Mouse (Mus musculus): ENCODE measurements around the gene Pfdn2.

Gene Pfdn2

GRCm38 (mm10) chr1:171356814-171357213, 11.3 kb downstream of the Pfdn2 start:
- no peak for DNase-seq

- DNase-seq, result no peak
Measured at GRCm38 (mm10) chr1:171358421-171358820, 13.0 kb downstream of the Pfdn2 start.

- DNase-seq, result no peak
Measured at GRCm38 (mm10) chr1:171360253-171360652, 14.8 kb downstream of the Pfdn2 start.

DNA sequence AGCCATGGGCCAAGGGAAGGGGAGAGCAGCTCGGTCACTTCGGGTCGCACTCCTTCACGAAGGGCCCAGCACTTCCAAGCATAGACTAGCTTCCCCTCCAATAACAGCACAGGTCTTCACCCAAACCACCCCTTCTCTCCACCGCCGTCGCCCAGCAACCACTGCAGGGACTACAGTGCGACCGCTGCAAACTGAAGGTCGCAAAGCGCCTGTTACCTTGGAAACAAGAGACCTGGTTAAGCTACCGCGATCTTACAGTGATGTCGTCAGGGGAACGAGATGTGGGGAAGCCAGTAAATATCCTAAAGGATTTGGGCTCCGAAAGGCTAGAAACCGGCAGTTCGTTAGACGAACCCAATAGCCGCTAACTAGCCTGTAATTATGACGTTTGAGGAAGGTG, 15.2 kb downstream of the Pfdn2 start, which contains the start of gene Klhdc9:
Klhdc9 (minus strand) TSS at position 143 of the 400 bp plus-strand sequence.
- DNase-seq, result peak; percentile 94

- peak; percentile 12 for DNase-seq
Measured at GRCm38 (mm10) chr1:171361106-171362103, 15.9 kb downstream of the Pfdn2 start.

DNA sequence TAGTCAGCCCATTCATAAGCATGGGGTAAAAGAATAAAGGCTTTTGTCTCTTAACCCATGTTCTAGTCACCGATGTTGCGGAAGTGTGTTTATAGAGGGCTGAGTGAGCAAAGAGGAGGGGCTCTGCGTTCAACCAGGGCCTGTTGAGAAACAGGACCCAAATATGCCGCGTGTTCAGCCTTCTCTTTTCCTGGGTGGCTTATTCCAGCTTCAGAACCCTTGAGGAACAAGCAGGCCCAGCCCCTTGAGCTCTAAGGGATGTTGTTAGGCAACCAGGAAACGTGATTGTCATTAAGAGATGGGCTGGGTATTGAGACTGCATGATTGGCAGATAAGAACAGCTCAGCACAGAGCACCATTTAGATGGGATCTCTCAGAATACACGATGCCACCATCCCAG, 20.5 kb downstream of the Pfdn2 start:
- no peak for DNase-seq

- peak; percentile 44 for DNase-seq
Measured at GRCm38 (mm10) chr1:171369845-171370556, 24.5 kb downstream of the Pfdn2 start, which contains the start of gene Nectin4. Gene Nectin4 (plus strand): TSS chr1:171370099.

DNA sequence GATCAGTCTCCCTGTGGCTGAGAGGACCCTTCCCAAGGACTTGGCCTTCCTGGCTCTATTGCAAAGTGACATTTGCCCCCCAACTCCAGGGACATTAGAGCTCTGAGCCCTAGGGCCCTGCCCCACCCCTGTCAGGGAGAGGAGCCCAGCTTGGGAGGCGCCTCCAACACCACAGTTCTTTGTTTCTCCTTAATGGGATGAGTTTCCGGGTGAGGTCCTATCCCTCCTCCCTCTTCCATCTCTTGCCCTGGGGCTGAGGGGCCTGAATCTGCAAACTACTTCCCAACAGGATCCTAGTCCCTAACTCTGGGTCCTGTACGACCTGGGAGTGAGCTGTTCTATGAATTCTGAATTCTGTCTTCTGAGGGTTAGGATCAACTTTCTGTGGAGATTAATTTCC, 27.4 kb downstream of the Pfdn2 start:
- no peak for DNase-seq

DNA sequence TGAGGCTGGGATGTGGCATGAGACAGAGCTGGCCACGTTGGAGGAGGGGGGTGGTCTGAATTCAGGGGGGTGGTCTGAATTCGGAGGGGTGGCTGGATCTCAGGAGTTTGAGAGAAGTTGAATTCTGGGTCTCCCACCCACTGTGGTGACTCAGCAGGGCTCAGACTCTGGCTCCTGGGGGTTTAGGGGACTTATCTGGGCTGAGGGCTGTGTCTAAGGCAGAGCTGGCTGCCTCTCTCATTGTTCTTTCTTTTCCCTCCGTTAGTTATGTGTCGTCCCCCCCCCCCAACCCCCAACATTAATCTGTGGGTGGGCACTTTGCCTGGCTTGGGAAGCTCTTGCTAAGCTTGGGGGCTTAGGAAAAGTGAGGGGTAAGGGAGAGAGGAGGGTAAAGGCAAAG, 28.5 kb downstream of the Pfdn2 start:
- DNase-seq, result no peak

- no peak for DNase-seq
Measured at GRCm38 (mm10) chr1:171375646-171376097, 30.2 kb downstream of the Pfdn2 start.

DNA sequence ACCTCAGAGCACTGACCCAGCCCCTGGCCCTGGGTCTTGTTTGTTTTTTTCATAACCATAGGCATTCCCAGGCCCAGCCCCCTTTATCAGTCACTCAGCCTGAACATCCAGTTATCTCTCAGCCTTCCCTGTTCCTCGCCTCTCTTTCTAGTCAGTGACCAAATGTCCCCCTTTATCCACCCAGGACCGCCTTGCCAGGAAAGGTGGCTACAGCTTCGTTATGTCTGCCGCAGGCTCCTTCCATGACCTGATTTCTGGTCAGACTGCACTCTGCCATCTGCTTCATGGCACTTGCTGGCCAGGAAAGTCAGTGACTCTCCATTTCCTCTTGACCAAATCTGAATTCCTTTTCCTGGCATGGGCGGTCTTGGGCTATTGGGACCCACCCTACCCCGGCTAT, 32.8 kb downstream of the Pfdn2 start:
- no peak for DNase-seq

DNA sequence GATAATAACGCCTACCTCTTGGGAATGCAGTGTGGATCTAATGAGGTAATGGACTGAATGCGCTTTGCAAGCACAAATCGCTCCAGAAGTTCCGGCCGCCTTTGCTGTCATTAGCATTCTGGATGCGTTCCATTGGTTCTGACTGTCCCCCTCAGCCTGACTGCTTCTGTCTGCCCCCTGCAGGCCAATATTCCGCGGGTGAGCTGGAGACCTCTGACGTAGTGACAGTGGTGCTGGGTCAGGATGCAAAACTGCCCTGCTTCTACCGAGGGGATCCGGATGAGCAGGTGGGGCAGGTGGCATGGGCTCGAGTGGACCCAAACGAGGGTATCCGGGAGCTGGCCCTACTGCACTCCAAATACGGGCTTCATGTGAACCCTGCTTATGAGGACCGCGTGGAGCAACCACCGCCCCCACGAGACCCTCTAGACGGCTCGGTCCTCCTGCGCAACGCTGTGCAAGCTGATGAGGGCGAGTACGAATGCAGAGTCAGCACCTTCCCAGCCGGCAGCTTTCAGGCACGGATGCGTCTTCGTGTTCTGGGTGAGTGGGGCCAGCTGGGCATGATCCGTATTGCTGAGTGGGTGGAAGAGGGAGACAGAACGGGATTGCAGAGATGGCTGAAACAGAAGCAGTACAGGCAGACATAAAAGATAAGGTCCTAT, 34.6 kb downstream of the Pfdn2 start:
- peak; percentile 66 for DNase-seq

DNA sequence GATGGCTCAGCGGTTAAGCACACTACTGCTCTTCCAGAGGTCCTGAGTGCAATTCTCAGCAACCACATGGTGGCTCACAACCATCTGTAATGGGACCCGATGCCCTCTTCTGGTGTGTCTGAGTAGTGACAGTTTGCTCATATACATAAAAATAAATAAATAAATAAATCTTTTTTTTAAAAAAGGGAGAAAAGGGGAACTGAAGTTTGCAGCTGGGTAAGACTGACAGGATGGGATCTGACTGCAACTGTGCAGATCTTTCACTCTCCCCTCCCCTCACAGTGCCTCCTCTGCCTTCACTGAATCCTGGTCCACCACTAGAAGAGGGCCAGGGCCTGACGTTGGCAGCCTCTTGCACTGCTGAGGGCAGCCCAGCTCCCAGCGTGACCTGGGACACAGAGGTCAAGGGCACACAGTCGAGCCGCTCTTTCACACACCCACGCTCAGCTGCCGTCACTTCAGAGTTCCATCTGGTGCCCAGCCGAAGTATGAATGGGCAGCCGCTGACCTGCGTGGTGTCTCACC, 36.7 kb downstream of the Pfdn2 start:
- no peak for DNase-seq

- no peak for DNase-seq
Measured at GRCm38 (mm10) chr1:171384361-171384760, 38.9 kb downstream of the Pfdn2 start.

DNA sequence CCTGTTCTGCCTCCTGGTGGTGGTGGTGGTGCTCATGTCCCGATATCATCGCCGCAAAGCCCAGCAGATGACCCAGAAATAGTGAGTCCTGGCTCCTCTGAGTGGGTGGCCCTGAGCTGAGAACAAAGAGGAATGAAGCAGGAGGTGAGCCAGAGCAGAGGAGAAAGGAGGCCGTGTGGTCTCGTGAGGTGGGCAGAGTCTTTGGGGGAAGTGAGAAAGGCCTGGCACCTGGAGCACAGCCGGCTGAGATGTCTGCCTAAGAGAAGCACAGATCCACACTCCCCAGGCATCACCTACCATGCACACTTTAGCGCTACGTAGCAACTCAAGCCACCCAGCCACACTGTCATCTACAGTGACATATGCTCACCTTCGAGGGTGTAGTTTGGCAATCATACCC, 39.7 kb downstream of the Pfdn2 start:
- DNase-seq, result no peak

DNA sequence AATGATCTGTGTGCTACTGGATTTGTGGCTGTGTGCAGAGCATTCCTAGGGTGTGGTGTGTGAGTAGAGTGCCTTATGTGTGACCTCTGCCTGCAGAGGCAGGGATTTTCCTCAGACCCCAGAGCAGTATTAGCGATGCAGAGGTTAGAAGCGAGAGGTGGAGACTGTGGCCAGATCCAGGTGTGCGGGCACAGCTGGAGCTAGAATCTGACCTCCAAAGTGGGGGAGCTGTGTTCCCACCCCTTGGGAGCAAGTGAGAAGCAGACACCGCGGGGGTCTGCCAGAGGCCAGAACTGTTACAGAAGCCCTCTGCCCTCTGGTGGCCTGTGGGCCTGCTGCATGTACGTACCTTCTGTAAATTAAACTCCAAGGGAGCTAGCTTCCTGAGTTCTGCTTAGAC, 41.6 kb downstream of the Pfdn2 start:
- no peak for DNase-seq

GRCm38 (mm10) chr1:171388376-171389102, 43.1 kb downstream of the Pfdn2 start, which contains the start of gene Arhgap30:
Gene Arhgap30 (plus strand): TSS chr1:171388954.
- DNase-seq, result peak; percentile 35

DNA sequence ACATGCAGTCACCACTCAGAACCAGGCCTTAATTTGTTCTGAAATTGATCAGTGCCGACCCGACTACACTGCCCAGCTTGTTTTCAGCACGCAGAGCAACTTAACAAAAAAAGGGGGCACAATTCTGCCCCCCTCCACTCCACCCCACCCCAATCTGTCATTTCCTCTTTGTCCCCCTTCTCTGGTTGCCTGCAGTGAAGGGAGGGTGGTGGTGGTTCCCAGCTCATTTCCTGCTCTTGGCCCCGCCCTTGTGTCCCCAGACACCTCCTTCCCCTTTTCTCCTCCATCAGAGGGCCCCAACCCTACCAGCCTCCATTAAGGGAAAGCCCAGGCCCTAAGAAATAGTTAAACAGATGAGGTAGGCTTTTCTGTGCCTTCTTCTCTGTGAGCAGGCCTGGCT, 44.6 kb downstream of the Pfdn2 start:
- no peak for DNase-seq

- no peak for DNase-seq
Measured at GRCm38 (mm10) chr1:171401821-171402220, 56.4 kb downstream of the Pfdn2 start.

- DNase-seq, result no peak
Measured at GRCm38 (mm10) chr1:171402991-171403390, 57.5 kb downstream of the Pfdn2 start.

DNA sequence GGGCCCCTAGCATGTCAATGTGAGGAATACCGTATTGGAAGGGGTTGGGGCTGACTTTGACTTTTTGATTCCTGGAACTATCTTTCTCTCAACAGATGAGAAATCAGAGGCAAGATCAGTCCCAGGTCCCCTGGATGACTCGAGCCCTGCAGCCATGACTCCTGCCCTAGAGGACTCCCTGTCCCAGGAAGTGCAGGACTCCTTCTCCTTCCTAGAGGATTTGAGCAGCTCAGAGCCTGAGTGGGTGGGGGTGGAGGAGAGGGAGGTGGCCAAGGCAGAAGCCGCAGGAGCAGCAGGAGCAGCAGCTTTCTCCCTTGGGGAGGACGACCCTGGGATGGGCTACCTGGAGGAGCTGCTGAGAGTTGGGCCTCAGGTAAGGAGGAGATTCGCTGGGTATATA, 61.8 kb downstream of the Pfdn2 start:
- DNase-seq, result no peak
